Mouse (Mus musculus): ENCODE measurements around the gene Dcaf4. TPM values are rescaled to one million over a fixed set of nuclear protein-coding genes. Genes with fewer than 3 reads are reported as not detected.

Dcaf4 gene
- polyA plus RNA-seq, 1 experiment from 2014 or later = 31.5 TPM

DNA sequence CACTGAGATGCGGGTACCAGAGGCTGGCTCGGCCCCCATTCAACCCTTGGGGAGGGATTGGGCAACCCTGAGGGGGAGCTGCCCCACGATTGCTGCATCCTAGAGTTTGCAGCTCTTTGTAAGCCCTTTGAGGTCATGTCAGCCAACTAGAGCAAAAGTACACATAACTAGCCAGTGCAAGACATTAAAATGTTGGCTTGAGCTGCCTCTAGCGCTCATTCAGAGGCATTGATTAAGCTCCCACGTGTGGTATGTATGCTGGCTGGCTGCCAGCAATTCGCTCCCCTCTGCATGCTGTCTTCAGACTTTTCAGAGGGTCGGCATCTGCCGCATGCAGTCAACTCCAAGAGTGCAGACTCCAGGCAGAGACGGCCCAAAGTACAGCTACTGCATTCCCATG is 15.8 kb downstream of the Dcaf4 start:
- H3K4me2 ChIP-seq (ENCODE audit: low read length) = no peak overlapping the region
- H3K27me3 ChIP-seq (replicated peaks; ENCODE audit: control insufficient read depth, insufficient read depth, low read length) = no peaks in the 10 kb centered on the region
- H3K36me3 ChIP-seq (ENCODE audit: control insufficient read depth, insufficient read depth, low read length) = peaks cover 49% of the 10 kb centered on the region
- H3K4me1 ChIP-seq (replicated peaks; ENCODE audit: control insufficient read depth, insufficient read depth, low read length) = 0 out of 2 replicates have a peak, but pooled peaks cover 3% of the 10 kb centered on the region
- DNase-seq (ENCODE audit: low spot score) = no peak
- no peak for ATAC-seq (replicated peaks; ENCODE audit: low FRiP score, low TSS enrichment, low read depth)
- 59% methylated on average over 9 of the region's 9 CpGs for WGBS
- no peak overlapping the region for H3K9ac ChIP-seq (ENCODE audit: low read length)
- no peak overlapping the region for H3K4me3 ChIP-seq (ENCODE audit: low read depth, low read length)
- no peaks in the 10 kb centered on the region for H3K9me3 ChIP-seq (ENCODE audit: control insufficient read depth, low read length)
- H3K27ac ChIP-seq (ENCODE audit: low read depth) = no peak overlapping the region

DNA sequence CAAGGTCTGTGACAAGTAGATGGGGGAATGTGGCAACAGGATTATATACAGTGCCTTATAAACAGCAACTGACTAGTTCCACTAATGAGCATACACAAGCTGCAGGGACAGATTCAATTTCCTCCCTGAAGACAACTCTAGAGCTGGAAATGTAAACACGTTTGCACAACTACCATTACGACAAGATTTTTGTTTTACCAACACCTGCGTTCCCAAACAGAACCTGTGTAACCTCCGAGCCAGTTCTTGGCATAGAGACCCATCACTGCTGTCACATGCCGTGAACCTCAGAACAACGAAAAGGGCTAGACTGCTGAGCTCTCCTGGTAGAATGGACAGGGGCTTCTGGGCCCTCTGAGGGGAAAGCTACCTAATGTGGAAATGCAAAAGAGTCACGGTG is 23.7 kb downstream of the Dcaf4 start:
- DNase-seq (ENCODE audit: low spot score) (no peak), ATAC-seq (replicated peaks; ENCODE audit: low FRiP score, low TSS enrichment, low read depth) (no peak)
- no peak overlapping the region for H3K27ac ChIP-seq (ENCODE audit: low read depth)
- no peaks in the 10 kb centered on the region for H3K27me3 ChIP-seq (replicated peaks; ENCODE audit: control insufficient read depth, insufficient read depth, low read length)
- H3K4me2 ChIP-seq (ENCODE audit: low read length) = no peak overlapping the region
- no peaks in the 10 kb centered on the region for H3K9me3 ChIP-seq (ENCODE audit: control insufficient read depth, low read length)
- no peak overlapping the region for H3K4me3 ChIP-seq (ENCODE audit: low read depth, low read length)
- no peaks in the 10 kb centered on the region for H3K4me1 ChIP-seq (replicated peaks; ENCODE audit: control insufficient read depth, insufficient read depth, low read length)
- peaks cover 52% of the 10 kb centered on the region for H3K36me3 ChIP-seq (ENCODE audit: control insufficient read depth, insufficient read depth, low read length)
- H3K9ac ChIP-seq (ENCODE audit: low read length) = no peak overlapping the region
- WGBS = 74% methylated on average over 7 of the region's 7 CpGs

DNA sequence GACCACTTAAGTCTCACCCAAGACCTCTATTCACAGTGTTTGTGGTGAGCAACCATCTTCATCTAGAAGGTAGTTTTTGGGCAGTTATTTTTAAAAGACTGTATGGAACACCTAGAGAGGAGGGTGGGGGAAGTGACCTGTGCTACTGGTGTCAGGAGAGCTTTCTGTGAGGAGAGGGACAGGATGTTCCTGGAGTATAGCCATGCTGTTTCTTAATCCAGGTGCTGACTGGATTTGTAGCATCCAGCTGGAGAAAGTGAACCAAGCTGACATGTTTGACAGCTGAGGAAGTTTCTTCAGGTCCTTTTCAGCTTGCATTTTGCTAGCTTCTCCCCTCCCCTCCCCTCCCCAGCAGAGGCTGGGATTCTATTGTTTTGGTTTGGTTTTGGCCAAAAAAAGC is 24.5 kb downstream of the Dcaf4 start:
- Histone ChIP-seq H3K4me1 (replicated peaks; ENCODE audit: control insufficient read depth, insufficient read depth, low read length) (no peaks in the 10 kb centered on the region), H3K9ac (ENCODE audit: low read length) (no peak overlapping the region), H3K36me3 (ENCODE audit: control insufficient read depth, insufficient read depth, low read length) (peaks cover 44% of the 10 kb centered on the region), H3K27me3 (replicated peaks; ENCODE audit: control insufficient read depth, insufficient read depth, low read length) (no peaks in the 10 kb centered on the region), H3K27ac (ENCODE audit: low read depth) (no peak overlapping the region), H3K4me3 (ENCODE audit: low read depth, low read length) (no peak overlapping the region), H3K9me3 (ENCODE audit: control insufficient read depth, low read length) (no peaks in the 10 kb centered on the region), H3K4me2 (ENCODE audit: low read length) (no peak overlapping the region)
- ATAC-seq (replicated peaks; ENCODE audit: low FRiP score, low TSS enrichment, low read depth) = no peak
- no peak for DNase-seq (ENCODE audit: low spot score)

DNA sequence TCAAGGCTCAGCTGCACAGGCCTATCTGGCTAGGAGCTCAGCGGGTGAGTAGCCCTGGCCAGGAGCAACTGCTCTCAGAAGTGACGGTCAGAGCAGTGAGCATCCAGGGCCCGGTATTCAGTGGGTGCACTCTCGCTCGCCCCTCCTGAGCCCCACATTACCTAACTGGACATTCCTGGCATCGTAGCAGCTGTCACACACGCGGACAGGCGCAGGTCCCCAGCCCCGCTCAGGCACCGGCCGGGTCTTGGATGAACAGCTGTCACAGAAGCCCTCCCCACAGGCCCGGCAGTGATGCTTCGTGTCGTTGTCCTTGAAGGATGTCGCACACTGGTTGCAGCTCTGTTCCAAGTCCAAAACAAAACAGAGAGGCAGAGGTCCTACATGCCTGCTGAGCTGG is 31.0 kb downstream of the Dcaf4 start:
- ATAC-seq (replicated peaks; ENCODE audit: low FRiP score, low TSS enrichment, low read depth) = no peak
- Histone ChIP-seq H3K36me3 (ENCODE audit: control insufficient read depth, insufficient read depth, low read length) (peaks cover 70% of the 10 kb centered on the region), H3K27ac (ENCODE audit: low read depth) (no peak overlapping the region)

DNA sequence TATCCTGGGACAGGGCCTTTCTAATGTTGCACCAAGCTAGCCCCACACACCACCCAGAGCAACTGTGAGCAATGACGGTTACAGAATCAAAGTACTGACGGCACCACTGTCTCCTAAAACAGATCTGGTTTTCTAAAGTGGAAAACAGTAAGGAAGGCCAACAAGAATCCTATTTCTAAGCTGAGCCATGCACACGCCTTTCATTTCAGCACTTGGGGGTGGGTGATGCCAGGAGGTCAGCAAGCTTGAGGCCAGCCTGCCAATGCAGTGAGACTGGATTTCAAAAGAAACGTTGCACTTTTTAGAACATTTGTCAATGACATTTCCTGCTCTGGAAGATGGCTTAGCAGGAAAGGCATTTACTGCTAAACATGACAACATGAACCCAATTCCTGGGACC is 33.5 kb downstream of the Dcaf4 start:
- 79% methylated on average over 4 of the region's 4 CpGs for WGBS
- peaks cover 78% of the 10 kb centered on the region for H3K36me3 ChIP-seq (ENCODE audit: control insufficient read depth, insufficient read depth, low read length)
- no peak for ATAC-seq (replicated peaks; ENCODE audit: low FRiP score, low TSS enrichment, low read depth)
- DNase-seq (ENCODE audit: low spot score) = no peak
- H3K27me3 ChIP-seq (replicated peaks; ENCODE audit: control insufficient read depth, insufficient read depth, low read length) = no peaks in the 10 kb centered on the region
- no peaks in the 10 kb centered on the region for H3K9me3 ChIP-seq (ENCODE audit: control insufficient read depth, low read length)
- H3K4me1 ChIP-seq (replicated peaks; ENCODE audit: control insufficient read depth, insufficient read depth, low read length) = no peaks in the 10 kb centered on the region
- H3K4me3 ChIP-seq (ENCODE audit: low read depth, low read length) = no peak overlapping the region
- H3K9ac ChIP-seq (ENCODE audit: low read length) = no peak overlapping the region
- H3K27ac ChIP-seq (ENCODE audit: low read depth) = no peak overlapping the region
- no peak overlapping the region for H3K4me2 ChIP-seq (ENCODE audit: low read length)

More for the DNA sequence above, 31.0 kb downstream of the Dcaf4 start:
- Histone ChIP-seq H3K9me3 (ENCODE audit: control insufficient read depth, low read length) (no peaks in the 10 kb centered on the region), H3K9ac (ENCODE audit: low read length) (no peak overlapping the region), H3K4me2 (ENCODE audit: low read length) (no peak overlapping the region), H3K4me1 (replicated peaks; ENCODE audit: control insufficient read depth, insufficient read depth, low read length) (no peaks in the 10 kb centered on the region), H3K27me3 (replicated peaks; ENCODE audit: control insufficient read depth, insufficient read depth, low read length) (no peaks in the 10 kb centered on the region), H3K4me3 (ENCODE audit: low read depth, low read length) (no peak overlapping the region)
- no peak for DNase-seq (ENCODE audit: low spot score)
- WGBS = 88% methylated on average over 16 of the region's 16 CpGs

DNA sequence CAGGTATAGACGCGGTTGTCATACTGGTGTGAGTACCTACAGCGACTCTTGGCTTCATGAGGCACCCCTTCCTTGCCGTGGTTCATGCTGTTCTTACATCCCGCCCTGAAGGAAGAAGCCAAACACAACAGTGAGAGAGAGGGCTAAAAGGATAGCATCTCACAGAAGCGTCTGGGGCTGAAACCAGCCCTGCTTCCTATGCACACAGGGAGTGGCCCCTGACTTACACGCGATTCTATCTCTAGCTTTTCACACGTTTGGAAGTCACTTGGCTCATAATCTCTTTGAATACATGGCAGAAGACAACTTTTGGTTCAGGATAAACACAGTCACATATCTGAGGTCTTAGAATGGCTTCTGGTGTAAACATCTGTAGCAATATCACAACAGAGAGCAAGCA is 35.3 kb downstream of the Dcaf4 start:
- H3K9me3 ChIP-seq (ENCODE audit: control insufficient read depth, low read length) = no peaks in the 10 kb centered on the region
- ATAC-seq (replicated peaks; ENCODE audit: low FRiP score, low TSS enrichment, low read depth) (no peak), DNase-seq (ENCODE audit: low spot score) (no peak)
- no peaks in the 10 kb centered on the region for H3K4me1 ChIP-seq (replicated peaks; ENCODE audit: control insufficient read depth, insufficient read depth, low read length)
- WGBS = 64% methylated on average over 9 of the region's 9 CpGs
- peaks cover 75% of the 10 kb centered on the region for H3K36me3 ChIP-seq (ENCODE audit: control insufficient read depth, insufficient read depth, low read length)
- no peak overlapping the region for H3K4me3 ChIP-seq (ENCODE audit: low read depth, low read length)
- no peak overlapping the region for H3K27ac ChIP-seq (ENCODE audit: low read depth)
- no peak overlapping the region for H3K4me2 ChIP-seq (ENCODE audit: low read length)
- no peaks in the 10 kb centered on the region for H3K27me3 ChIP-seq (replicated peaks; ENCODE audit: control insufficient read depth, insufficient read depth, low read length)
- H3K9ac ChIP-seq (ENCODE audit: low read length) = no peak overlapping the region

DNA sequence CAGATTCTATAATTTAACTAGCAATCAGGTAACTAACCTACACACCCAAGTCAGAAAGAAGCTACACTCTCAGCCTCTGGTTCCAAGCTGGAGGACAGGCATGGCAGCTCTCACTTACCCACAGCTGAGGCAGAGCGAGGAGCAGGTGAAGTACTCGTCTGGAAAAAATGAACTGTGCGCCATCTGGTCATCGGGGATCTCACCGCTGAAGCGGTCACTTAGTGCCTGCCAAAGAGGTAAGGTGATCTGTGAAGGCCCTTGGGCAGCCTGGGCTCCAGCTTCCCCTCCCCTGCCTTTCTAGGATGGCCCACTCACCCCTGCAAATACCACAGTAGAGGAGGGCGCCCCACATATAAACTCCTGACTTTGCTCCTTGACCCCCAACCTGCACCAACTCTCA is 38.2 kb downstream of the Dcaf4 start:
- Histone ChIP-seq H3K4me3 (ENCODE audit: low read depth, low read length) (no peak overlapping the region), H3K36me3 (ENCODE audit: control insufficient read depth, insufficient read depth, low read length) (peaks cover 69% of the 10 kb centered on the region), H3K9ac (ENCODE audit: low read length) (no peak overlapping the region), H3K4me1 (replicated peaks; ENCODE audit: control insufficient read depth, insufficient read depth, low read length) (no peaks in the 10 kb centered on the region), H3K9me3 (ENCODE audit: control insufficient read depth, low read length) (no peaks in the 10 kb centered on the region), H3K27ac (ENCODE audit: low read depth) (no peak overlapping the region), H3K4me2 (ENCODE audit: low read length) (no peak overlapping the region), H3K27me3 (replicated peaks; ENCODE audit: control insufficient read depth, insufficient read depth, low read length) (no peaks in the 10 kb centered on the region)
- ATAC-seq (replicated peaks; ENCODE audit: low FRiP score, low TSS enrichment, low read depth) (no peak), DNase-seq (ENCODE audit: low spot score) (no peak)
- 90% methylated on average over 7 of the region's 7 CpGs for WGBS

DNA sequence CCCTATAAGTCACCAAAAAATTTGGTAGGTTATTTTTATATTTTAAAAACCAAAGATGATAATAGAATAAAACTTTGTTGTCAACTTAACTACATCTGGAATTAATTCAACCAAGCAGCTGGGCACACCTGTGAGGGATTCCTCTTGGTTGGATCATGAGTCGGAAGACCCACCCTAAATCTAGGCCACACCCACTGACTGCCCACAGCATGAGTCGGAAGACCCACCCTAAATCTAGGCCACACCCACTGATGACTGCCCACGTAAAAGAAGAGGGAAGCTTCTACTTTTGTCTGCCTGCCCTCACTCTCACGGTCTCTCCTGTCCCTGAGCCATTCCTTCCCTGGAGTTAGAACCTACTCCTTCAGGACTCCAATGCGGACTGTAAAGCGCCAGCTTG is 39.9 kb downstream of the Dcaf4 start:
- ATAC-seq (replicated peaks; ENCODE audit: low FRiP score, low TSS enrichment, low read depth) = no peak
- Histone ChIP-seq H3K27ac (ENCODE audit: low read depth) (no peak overlapping the region), H3K9ac (ENCODE audit: low read length) (no peak overlapping the region), H3K9me3 (ENCODE audit: control insufficient read depth, low read length) (no peaks in the 10 kb centered on the region), H3K36me3 (ENCODE audit: control insufficient read depth, insufficient read depth, low read length) (peaks cover 69% of the 10 kb centered on the region), H3K4me3 (ENCODE audit: low read depth, low read length) (no peak overlapping the region), H3K4me2 (ENCODE audit: low read length) (no peak overlapping the region), H3K27me3 (replicated peaks; ENCODE audit: control insufficient read depth, insufficient read depth, low read length) (no peaks in the 10 kb centered on the region), H3K4me1 (replicated peaks; ENCODE audit: control insufficient read depth, insufficient read depth, low read length) (no peaks in the 10 kb centered on the region)
- WGBS = 69% methylated on average over 6 of the region's 6 CpGs
- DNase-seq (ENCODE audit: low spot score) = no peak

DNA sequence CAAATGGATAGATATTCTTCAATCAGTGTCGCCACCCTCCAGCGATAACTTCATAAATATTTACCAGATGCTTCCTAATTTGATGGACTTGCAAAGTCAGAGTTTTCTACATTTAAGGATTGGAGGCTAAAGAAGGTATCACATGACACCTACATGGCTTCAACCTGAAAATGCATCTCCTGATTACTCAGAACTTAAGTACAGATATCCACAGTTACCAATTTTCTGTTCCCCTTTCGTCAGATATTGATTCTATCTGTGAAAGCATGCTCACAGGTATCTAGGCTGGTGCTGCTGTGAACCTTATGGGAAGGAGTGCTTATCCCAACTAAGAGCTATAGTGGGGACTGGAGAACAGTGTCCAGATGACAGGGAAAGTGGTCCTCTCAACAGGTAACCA is 42.3 kb downstream of the Dcaf4 start:
- Histone ChIP-seq H3K36me3 (ENCODE audit: control insufficient read depth, insufficient read depth, low read length) (peaks cover 72% of the 10 kb centered on the region), H3K4me3 (ENCODE audit: low read depth, low read length) (no peak overlapping the region), H3K4me2 (ENCODE audit: low read length) (no peak overlapping the region), H3K9ac (ENCODE audit: low read length) (no peak overlapping the region), H3K9me3 (ENCODE audit: control insufficient read depth, low read length) (no peaks in the 10 kb centered on the region), H3K27ac (ENCODE audit: low read depth) (no peak overlapping the region), H3K27me3 (replicated peaks; ENCODE audit: control insufficient read depth, insufficient read depth, low read length) (no peaks in the 10 kb centered on the region), H3K4me1 (replicated peaks; ENCODE audit: control insufficient read depth, insufficient read depth, low read length) (no peaks in the 10 kb centered on the region)
- 90% methylated on average over 3 of the region's 3 CpGs for WGBS
- DNase-seq (ENCODE audit: low spot score) (no peak), ATAC-seq (replicated peaks; ENCODE audit: low FRiP score, low TSS enrichment, low read depth) (no peak)

Data from intestine, embryonic 14.5 days (tissue).